Mouse (Mus musculus) heart, embryonic 15.5 days (tissue): ENCODE measurements at regions not wholly inside any gene's neighbourhood (a gene's known extent, or its start where the extent isn't known, plus 50 kb on each side); places are given as distances from the start of the nearest gene placed in this dataset.

ENCODE experiments used
- ATAC-seq: fragments of 200-750 bp; cut with Nextera tagmentation; replicated peaks from 2 replicates; pipeline ENCODE4 v1.8.0; 2017; ENCODE audit warnings: low read depth, moderate TSS enrichment; ENCODE audit not compliant: insufficient number of reproducible peaks, insufficient read depth, low FRiP score
- H3K27ac ChIP-seq: fragments of 300-500 bp; sonication (generic); 2 replicates; pipeline ENCODE4 v1.5.1; 2015; ENCODE audit warnings: mild to moderate bottlenecking, inconsistent platforms
- H3K27me3 ChIP-seq: fragments of 300-500 bp; sonication (generic); 2 replicates; pipeline ENCODE4 v1.6.1; 2015; ENCODE audit warnings: inconsistent platforms
- H3K36me3 ChIP-seq: fragments of 300-500 bp; sonication (generic); 2 replicates; pipeline ENCODE4 v1.6.1; 2015; ENCODE audit warnings: mild to moderate bottlenecking, inconsistent platforms
- H3K4me1 ChIP-seq: fragments of 300-500 bp; sonication (generic); replicated peaks from 2 replicates; pipeline ENCODE4 v1.6.1; 2015; ENCODE audit warnings: inconsistent platforms
- H3K4me2 ChIP-seq: fragments of 300-500 bp; sonication (generic); 2 replicates; pipeline ENCODE4 v1.6.1; 2015; ENCODE audit warnings: inconsistent platforms, mild to moderate bottlenecking, moderate library complexity
- H3K4me3 ChIP-seq: fragments of 300-500 bp; sonication (generic); 2 replicates; pipeline ENCODE4 v1.5.1; 2015; ENCODE audit warnings: mild to moderate bottlenecking, inconsistent platforms
- H3K9ac ChIP-seq: fragments of 300-500 bp; sonication (generic); 2 replicates; pipeline ENCODE4 v1.6.1; 2015; ENCODE audit warnings: mild to moderate bottlenecking, inconsistent platforms
- H3K9me3 ChIP-seq: fragments of 300-500 bp; sonication (generic); replicated peaks from 2 replicates; pipeline ENCODE4 v1.6.1; 2016; ENCODE audit warnings: inconsistent platforms
- WGBS: fragments of 180-500 bp; shearing (Covaris S2); methylation state at CpG from one replicate; pipeline ENCODE4 v1.1.7; 2015; ENCODE audit warnings: mixed read lengths; 5-methylcytosine and 5-hydroxymethylcytosine counted together

DNA sequence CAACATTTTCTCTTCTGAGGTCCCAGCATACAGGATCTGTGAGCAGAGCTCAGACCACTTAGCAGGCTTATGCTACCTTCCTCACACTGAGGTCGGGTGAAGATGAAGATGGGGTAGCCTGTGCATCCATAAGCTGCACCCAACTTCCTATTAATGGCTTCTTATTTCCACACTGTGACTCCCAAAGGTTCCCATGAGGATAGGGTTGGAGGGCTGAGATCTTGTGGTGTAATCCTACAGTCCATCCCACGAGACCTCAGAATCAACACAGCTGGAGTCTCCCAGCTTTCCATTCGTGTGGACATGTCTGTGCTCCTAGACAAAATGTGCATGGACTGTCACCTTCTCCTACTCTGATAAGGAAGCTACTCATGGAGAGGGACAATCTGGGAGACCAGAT, 80.0 kb upstream of the Cd93 start:
- Histone ChIP-seq H3K9ac (no peak overlapping the region), H3K4me3 (no peak overlapping the region), H3K4me1 (peaks cover 14% of the 10 kb centered on the region), H3K27ac (no peak overlapping the region), H3K9me3 (no peaks in the 10 kb centered on the region), H3K27me3 (no peaks in the 10 kb centered on the region), H3K36me3 (no peaks in the 10 kb centered on the region), H3K4me2 (no peak overlapping the region)
- WGBS = 61% methylated on average over 3 of the region's 3 CpGs
- 0 out of 2 replicates have a peak, but pooled peaks have one; percentile 38 for ATAC-seq

DNA sequence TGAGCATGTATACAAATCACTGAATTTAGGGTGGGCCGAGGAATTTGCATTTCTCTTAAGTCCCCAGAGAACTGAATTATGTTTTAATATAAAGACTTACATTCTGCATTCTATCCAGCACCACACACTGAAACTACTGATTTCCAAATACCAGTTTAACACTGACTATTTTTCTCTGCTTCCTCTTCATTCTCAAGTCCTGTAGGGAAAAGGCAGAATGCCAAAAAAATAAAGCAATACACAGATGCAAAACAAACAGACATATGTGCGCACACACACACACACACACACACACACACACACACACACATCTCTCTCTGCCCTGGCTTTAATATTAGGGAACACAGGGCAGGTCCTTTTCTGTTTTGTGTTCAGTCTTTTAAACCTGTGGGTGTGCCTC, 79.6 kb upstream of the Cd93 start:
- H3K27ac ChIP-seq = 0 out of 2 replicates have a peak overlapping the region, but pooled peaks have one; percentile 32
- ATAC-seq = 0 out of 2 replicates have a peak, but pooled peaks have one; percentile 43
- no peaks in the 10 kb centered on the region for H3K9me3 ChIP-seq
- H3K4me1 ChIP-seq = peaks cover 14% of the 10 kb centered on the region
- H3K4me3 ChIP-seq = no peak overlapping the region
- 64% methylated on average over 2 of the region's 2 CpGs for WGBS
- no peaks in the 10 kb centered on the region for H3K27me3 ChIP-seq
- no peak overlapping the region for H3K4me2 ChIP-seq
- H3K36me3 ChIP-seq = no peaks in the 10 kb centered on the region
- no peak overlapping the region for H3K9ac ChIP-seq

DNA sequence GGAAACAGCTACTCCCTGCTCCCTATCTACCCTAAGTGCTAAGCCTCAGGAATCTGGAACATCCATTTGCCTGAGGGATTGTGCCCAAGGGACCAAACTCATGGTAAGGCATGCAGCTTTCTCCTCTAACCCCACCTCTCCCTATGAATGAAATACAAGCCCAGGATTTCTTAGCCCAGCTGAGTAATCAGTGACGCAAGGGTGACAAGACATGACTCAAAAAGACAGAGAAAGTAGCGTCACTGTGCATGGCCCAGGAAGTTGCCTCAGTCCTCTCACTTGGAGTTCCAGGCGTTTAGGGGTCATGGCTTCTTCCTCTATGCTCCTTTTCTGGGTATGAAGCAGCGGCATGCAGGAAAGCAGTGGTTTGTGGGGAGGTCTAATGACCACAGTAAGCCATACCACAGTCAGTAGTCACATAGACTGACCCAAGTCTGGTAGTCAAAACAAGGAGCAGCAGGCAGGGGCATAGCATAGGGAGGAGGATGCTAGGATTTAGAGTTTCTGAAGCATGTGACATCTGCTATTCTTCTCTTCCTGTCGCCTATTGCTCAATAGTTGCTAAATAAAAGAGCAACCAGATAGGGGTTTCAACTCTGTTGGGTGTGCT, 78.7 kb upstream of the Cd93 start:
- no peak overlapping the region for H3K4me3 ChIP-seq
- no peak for ATAC-seq
- H3K4me1 ChIP-seq = peaks cover 14% of the 10 kb centered on the region
- no peak overlapping the region for H3K9ac ChIP-seq
- H3K9me3 ChIP-seq = no peaks in the 10 kb centered on the region
- 0 out of 2 replicates have a peak overlapping the region, but pooled peaks have one; percentile 32 for H3K27ac ChIP-seq
- H3K4me2 ChIP-seq = no peak overlapping the region
- H3K36me3 ChIP-seq = no peaks in the 10 kb centered on the region
- WGBS = 48% methylated on average over 5 of the region's 5 CpGs
- H3K27me3 ChIP-seq = no peaks in the 10 kb centered on the region

DNA sequence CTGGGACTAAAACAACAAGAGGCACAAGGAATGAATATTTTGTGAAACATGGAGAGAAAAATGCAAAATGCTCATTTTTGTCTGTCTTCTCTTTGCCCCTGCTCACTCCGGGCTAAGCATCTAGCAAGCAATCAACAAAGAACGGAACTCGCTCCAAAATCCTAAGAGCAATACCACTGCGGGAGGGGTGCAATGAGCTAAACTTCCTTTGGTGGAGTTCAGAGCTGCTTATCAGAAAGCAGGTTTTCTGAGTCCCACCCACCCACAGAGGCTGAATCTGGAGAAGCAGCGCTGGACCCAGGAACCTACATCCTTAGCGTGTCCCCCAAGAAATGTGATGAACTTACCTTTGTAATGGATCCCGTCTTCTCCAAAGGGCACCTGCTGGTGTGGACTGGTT, 76.9 kb upstream of the Cd93 start:
- H3K27ac ChIP-seq = no peak overlapping the region
- peaks cover 14% of the 10 kb centered on the region for H3K4me1 ChIP-seq
- no peaks in the 10 kb centered on the region for H3K9me3 ChIP-seq
- 49% methylated on average over 7 of the region's 7 CpGs for WGBS
- no peak overlapping the region for H3K9ac ChIP-seq
- H3K4me3 ChIP-seq = no peak overlapping the region
- H3K4me2 ChIP-seq = no peak overlapping the region
- no peak for ATAC-seq
- H3K36me3 ChIP-seq = no peaks in the 10 kb centered on the region
- no peaks in the 10 kb centered on the region for H3K27me3 ChIP-seq

DNA sequence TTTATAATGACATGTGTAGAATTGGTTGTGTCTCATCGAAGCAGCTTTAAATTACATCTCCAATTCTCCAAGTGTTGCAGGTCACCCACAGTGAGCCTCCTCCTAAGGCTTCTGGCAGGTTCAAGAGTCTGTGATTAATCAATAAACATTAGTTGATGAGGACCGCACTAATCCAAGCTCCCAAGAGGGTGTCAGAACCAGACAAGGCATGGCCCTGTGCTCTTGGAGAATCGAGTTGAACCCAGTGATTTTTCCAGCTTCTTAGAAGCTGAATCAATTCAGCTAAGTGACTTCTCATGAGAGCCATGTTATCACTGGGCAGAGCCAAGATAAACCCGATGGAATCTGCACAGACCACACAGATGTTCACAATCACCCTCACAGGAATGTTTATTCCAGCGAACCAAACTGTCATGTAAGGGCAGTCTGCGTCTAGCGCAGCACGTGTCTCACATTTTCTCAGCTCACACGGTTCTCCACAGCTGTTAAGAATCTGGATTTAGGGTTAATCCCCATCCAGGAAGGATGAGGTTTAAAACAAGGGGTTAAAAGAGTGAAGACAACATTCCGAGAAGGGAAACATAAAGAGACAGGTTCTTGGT, 76.4 kb upstream of the Cd93 start:
- ATAC-seq = no peak
- Histone ChIP-seq H3K4me1 (peaks cover 14% of the 10 kb centered on the region), H3K27me3 (no peaks in the 10 kb centered on the region), H3K9me3 (no peaks in the 10 kb centered on the region), H3K4me2 (no peak overlapping the region), H3K36me3 (no peaks in the 10 kb centered on the region), H3K4me3 (no peak overlapping the region), H3K9ac (no peak overlapping the region), H3K27ac (no peak overlapping the region)
- WGBS = 28% methylated on average over 10 of the region's 10 CpGs

DNA sequence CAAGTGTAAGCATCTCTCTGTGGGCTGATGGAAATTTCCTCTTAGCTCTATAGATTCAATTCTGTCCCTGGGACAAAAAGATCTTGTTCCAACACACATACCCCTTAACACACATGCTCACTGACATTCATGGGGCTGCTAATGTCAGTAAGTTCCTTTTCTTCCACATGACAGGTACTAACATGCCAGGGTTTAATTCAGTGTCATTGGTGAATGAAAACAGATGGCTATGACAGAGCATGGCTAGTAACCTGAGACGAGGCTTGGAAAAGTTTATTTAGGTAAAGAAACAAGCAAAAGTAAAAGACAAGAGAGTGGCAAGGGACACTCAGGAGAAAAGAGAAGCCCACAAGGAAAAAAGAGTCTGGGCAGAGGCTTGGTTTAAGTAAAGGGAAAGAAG, 74.5 kb upstream of the Cd93 start:
- 63% methylated on average over 1 of the region's 1 CpGs for WGBS

DNA sequence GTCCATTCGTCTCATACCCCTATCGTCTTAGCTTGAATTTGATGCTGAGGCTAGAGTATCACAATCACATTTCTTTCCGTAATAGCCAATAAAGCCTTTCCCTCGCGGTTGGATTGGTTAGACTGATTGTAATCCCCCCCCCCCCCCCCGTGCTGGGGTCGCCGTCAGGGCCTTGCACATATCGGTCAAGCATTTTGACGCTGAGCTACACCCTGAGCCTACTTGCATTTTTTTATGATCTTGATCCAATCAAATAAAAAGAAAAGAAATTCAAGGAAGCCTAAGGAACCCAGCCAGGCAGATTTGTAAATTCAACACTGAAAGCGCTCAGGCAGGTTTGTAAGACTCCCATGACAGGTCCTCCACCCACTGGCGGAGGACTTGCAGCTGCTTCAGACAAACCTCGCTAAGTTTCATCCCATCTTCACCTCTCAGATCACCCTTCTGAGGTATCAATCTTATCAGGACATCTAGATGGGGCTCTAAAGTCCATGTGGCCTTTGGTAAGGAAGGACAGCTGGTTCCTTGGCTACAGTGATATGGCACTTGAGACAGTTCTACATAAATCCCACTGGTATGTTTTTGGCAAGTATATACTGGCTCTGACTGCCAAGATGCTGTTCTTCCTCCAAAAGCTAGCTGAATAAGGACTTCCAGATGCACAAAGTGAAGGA, 66.8 kb upstream of the Cd93 start:
- Histone ChIP-seq H3K4me2 (no peak overlapping the region), H3K9ac (no peak overlapping the region), H3K4me1 (peaks cover 6% of the 10 kb centered on the region; the same call in 1 of the 2 replicates), H3K4me3 (no peak overlapping the region), H3K36me3 (no peaks in the 10 kb centered on the region), H3K27ac (no peak overlapping the region), H3K27me3 (no peaks in the 10 kb centered on the region), H3K9me3 (no peaks in the 10 kb centered on the region)
- 69% methylated on average over 13 of the region's 13 CpGs for WGBS
- no peak for ATAC-seq

More for the DNA sequence above, 74.5 kb upstream of the Cd93 start:
- no peak overlapping the region for H3K27ac ChIP-seq
- H3K27me3 ChIP-seq = no peaks in the 10 kb centered on the region
- no peaks in the 10 kb centered on the region for H3K36me3 ChIP-seq
- no peak for ATAC-seq
- H3K4me1 ChIP-seq = peaks cover 14% of the 10 kb centered on the region
- H3K9me3 ChIP-seq = no peaks in the 10 kb centered on the region
- H3K9ac ChIP-seq = no peak overlapping the region
- H3K4me2 ChIP-seq = no peak overlapping the region
- H3K4me3 ChIP-seq = no peak overlapping the region

DNA sequence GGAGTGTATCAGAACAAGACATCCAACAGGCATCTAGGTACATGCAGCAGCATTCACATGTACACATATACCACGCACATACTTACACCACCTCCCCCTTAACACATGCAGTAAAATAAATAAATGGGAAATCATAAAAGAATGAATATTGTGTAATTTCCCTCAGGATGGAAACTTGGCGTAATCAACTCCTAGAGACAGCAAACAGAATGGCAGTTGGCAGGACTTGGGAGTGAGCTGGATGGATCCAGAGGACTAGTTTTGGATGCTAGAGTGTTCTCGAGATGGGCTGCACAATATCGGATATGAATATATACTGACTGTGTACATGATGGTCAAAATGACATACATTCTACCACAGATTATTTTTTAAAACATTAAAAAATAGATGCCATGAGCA, 66.0 kb upstream of the Cd93 start:
- H3K36me3 ChIP-seq = no peaks in the 10 kb centered on the region
- H3K27ac ChIP-seq = no peak overlapping the region
- H3K9ac ChIP-seq = no peak overlapping the region
- H3K4me1 ChIP-seq = peaks cover 6% of the 10 kb centered on the region; the same call in 1 of the 2 replicates
- H3K4me2 ChIP-seq = no peak overlapping the region
- WGBS = 86% methylated on average over 4 of the region's 4 CpGs
- H3K4me3 ChIP-seq = no peak overlapping the region
- no peaks in the 10 kb centered on the region for H3K27me3 ChIP-seq
- no peak for ATAC-seq
- H3K9me3 ChIP-seq = no peaks in the 10 kb centered on the region

DNA sequence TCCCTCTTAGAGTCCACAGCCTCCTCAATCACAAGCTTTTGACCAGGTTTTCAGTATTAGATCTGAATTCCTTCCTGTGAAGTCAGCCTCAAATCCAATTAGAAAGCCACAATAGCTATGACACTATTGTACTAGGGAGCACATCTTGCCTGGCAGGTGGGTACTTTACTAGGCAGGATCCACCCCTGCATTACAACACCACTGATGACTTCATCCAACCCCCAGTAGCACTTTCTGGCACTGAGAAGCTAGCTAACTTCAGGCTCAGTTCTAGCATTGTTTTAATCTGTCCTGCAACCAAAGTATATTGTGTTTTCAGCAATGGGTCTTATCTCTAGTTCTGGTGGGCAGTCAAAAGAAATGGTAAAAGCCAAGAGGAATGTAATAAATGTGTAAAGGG, 64.2 kb upstream of the Cd93 start:
- Histone ChIP-seq H3K4me1 (peaks cover 12% of the 10 kb centered on the region), H3K9ac (no peak overlapping the region), H3K27me3 (no peaks in the 10 kb centered on the region), H3K9me3 (no peaks in the 10 kb centered on the region), H3K4me2 (no peak overlapping the region), H3K27ac (no peak overlapping the region; the same call in 1 of the 2 replicates), H3K4me3 (no peak overlapping the region), H3K36me3 (no peaks in the 10 kb centered on the region)
- ATAC-seq = no peak

DNA sequence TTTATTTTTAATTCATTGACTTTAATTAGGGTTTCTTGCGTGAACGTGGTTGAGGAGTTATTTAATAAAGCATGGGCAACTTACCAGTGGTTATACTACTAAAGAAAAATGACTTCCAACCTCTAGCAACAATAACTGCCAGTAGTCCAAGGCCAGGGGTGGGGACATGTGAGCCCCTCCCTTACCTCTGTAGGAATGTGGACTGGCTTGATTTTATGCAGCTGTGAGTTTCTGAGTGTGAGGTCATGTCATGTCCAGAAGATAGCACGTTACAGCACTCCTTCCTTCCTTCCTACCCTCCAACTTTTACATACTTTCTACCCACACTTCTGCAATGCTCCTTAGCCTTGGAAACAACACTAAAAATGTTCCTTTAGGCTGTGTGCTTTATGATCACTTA, 63.6 kb upstream of the Cd93 start:
- Histone ChIP-seq H3K9ac (no peak overlapping the region), H3K36me3 (no peaks in the 10 kb centered on the region), H3K27me3 (no peaks in the 10 kb centered on the region), H3K9me3 (no peaks in the 10 kb centered on the region), H3K4me2 (no peak overlapping the region), H3K4me1 (peaks cover 17% of the 10 kb centered on the region), H3K4me3 (no peak overlapping the region), H3K27ac (no peak overlapping the region; the same call in 1 of the 2 replicates)
- no peak for ATAC-seq
- 65% methylated on average over 3 of the region's 3 CpGs for WGBS

DNA sequence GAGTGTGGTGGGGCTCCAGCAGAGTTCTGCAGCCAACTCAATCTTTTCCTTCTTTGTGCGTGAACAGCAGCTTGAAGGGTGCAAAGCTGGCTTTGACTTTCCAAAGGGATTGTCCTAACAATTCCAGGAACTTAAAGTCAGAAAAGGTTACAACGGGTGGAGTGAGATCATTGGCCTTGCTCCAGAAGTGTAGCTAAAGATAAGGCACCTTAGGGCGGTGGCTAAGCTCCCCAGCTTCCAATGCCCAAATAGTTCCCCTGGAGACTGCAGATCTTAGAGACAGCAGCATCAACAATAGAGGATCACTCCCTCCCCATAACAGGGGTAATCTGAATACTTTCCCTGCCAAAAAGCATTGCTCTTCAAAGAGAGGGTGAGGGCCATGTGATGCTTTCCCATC, 62.3 kb upstream of the Cd93 start:
- no peak overlapping the region for H3K4me2 ChIP-seq
- no peaks in the 10 kb centered on the region for H3K27me3 ChIP-seq
- no peak for ATAC-seq
- no peak overlapping the region for H3K4me3 ChIP-seq
- H3K9me3 ChIP-seq = no peaks in the 10 kb centered on the region
- no peaks in the 10 kb centered on the region for H3K36me3 ChIP-seq
- no peak overlapping the region for H3K9ac ChIP-seq
- no peak overlapping the region for H3K27ac ChIP-seq
- H3K4me1 ChIP-seq = peaks cover 17% of the 10 kb centered on the region
- 35% methylated on average over 3 of the region's 3 CpGs for WGBS
